Mouse (Mus musculus): ENCODE data around the gene Snx4.

DNA sequence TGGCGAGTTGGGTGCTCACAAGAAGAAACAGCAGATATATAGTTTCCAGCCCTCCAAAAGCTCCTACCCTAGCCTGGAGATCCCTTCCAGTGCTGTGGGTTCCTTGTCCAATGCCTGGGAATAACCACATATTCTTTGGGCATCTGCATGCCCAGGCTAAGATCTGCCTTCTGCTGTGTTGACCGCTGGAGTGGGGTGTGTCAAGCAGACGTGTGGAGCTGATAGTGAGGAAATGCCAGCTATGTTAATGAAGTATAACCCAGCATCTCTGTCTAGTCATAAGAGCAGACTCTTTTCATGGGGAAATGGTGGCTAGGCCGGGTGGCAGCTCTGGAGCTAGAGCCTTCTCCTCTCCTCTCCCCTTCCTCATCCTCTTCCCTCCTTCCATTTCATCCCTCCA, 64.4 kb downstream of the Snx4 start:
- TF ChIP-seq CTCF (IDR thresholded peaks at IDR 0.05; ENCODE audit: low read depth, low read length) (no peak), POLR2AphosphoS5 (IDR thresholded peaks at IDR 0.05; ENCODE audit: insufficient replicate concordance, low read depth, low read length) (no peak), GATA2 (IDR thresholded peaks at IDR 0.05; ENCODE audit: borderline replicate concordance, low read depth, low read length) (no peak)
